Mouse (Mus musculus) embryo, embryonic 10.5 days (tissue): Measurements from ENCODE around the gene Fzd5.
A peak's percentile ranks its signal among the peaks of the same experiment; 100 is the strongest.

Experiments used
- DNase-seq: peaks from one replicate; pipeline ENCODE4 v3.0.0-alpha.2; 2015; ENCODE audit warnings: low spot score

Fzd5 gene

DNA sequence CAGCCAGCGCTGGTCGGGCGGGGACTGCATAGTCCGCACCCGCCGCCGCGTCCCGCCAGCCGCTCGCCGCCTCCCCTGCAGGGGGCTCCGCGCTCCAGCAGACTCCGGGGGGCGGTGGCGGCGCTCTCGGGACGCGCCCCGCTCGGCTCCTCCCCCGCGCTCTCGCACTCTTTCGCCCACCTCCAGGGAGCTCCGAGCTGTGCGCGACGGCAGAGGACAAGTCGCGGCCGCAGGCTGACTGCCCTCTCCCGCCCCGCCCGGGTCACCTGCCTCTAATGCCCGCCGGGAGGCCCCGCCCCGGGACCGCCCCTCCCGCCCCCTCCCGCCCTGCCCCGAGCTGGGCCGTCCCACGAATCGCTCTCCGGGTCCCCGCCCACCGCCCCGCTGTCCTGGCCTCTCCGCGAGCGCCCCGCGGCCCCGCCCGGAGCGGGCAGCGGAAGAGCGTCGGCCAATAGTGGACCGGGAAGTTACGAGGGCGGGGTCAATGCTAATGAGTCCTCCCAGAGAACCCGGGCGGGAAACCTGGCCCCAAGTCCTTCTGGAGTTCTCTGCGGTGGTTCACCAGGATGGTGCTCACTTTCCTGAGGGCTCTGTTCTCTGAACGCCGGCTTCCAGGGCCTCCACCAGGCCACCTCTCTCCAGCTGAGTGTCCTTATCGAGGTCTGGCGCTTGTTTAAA is at the start of gene Fzd5:
Gene Fzd5, minus strand, starts transcription at position 250 of the 678 bp plus-strand sequence.
- peak; percentile 97 for DNase-seq

DNA sequence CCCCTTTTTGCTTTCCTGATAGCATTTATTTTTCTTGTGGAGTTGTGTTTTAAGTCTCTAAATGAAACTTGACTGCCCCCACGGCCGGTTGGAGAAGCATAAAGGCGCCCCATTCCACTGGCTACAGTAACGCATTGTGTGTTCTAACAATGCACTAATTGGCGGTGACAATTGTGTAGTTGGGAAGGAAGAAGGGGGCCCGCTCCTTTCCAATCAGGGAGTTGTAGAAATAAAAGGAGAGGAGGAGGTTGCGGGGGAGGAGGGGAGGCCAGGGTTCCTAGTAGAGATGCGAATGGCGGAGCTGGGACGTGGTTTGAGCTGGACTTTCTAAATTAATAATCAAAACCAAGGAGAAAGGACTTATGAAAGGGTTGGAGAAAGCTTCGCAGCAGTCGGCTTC is 42.3 kb upstream of the Fzd5 start:
- DNase-seq, result peak; percentile 60

DNA sequence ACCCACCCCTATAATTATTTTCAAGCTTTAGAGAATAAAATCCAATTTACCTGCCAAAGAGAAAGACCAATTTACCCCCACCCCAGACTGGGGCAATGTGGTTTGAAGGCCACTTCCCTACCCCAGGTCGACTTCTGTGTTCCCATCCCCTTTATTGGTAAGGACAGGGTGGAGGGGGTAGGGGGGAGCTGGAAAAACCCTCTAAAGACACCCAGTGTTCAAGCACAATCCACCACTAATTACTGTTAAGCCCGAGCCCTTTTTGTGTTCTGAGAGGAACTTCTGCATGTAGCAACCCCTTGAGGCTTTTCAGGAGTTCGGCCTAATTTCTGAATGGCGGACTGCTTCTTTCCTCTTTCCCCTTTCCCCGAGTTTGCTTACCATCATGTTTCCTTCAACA is 41.9 kb upstream of the Fzd5 start:
- DNase-seq, result peak; percentile 40

DNA sequence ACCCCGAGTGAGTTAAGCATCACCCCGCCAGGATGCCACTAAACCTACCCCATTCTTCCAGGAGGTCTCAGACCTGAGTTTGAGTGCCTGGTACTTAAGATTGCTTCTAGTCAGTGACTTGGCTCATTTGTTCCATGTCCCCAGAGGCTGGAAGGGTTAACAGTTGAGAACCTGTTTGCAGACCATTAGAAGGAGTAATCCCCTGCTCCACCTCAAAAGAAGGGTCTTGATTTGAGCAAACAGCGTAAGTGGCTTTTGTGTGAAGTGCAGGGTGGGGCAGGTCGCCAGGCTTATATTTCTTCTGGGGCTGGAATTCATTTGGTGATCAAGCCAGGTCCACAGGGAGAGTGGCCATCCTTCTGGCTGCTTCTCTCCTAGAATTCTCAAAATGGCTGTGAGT is 35.8 kb upstream of the Fzd5 start:
- no peak for DNase-seq

DNA sequence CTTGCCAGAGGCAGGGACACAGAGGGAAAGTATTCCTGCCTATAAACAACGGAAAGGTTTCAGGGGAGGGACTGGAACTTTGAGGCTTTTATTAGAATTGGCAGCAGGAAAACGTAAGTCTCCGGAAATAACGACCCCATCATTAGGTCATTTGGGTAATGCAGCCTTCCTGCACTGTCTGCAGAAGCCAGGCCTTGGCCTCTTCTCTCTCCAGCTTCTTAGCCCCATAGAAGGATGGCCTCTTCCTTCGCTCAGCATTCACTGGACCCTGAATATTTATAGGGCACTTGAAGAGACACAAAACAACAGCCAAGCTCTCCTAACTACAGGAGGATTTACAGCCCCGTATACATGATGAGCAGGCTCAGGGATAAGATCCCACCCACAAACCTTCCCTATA is 32.6 kb upstream of the Fzd5 start:
- peak; percentile 20 for DNase-seq

DNA sequence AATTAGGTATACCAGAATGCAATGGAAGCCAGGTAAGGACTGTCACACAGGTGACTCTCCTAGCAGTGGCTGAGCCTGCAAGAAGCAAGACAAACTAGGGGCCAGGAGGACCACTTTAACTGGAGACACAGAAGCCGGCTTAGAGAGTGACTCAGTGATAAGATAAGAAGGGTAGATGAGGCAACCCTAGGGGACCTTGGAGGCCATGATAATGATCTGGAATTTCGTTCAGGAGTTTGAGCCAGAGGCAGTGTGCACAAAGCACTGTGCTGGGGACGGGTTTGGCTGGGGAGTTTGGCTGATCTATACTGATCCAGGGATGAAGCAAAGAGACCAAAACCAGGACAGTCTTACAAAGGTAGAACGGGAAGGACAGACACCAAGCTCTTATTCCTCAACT is 24.1 kb upstream of the Fzd5 start:
- DNase-seq, result no peak

DNA sequence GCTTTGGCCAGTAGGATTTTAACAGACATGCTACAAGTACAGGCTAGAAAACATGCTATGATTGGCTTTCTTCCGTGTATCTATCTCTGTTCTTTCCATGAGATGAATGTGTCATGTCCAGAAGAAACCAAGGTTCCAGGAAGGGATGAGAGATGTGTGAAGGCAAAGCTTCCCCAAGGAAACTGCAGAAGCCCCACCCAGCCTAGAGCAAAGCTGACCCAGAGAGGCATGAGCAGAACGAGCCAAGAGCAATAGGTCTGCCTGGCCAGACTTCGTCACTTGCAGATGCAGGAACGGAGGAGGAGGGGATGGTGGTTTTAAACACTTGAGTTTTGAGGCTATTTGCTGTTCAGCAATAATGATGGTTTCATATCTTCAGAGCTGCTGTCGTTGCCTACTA is 20.2 kb upstream of the Fzd5 start:
- DNase-seq, result no peak

DNA sequence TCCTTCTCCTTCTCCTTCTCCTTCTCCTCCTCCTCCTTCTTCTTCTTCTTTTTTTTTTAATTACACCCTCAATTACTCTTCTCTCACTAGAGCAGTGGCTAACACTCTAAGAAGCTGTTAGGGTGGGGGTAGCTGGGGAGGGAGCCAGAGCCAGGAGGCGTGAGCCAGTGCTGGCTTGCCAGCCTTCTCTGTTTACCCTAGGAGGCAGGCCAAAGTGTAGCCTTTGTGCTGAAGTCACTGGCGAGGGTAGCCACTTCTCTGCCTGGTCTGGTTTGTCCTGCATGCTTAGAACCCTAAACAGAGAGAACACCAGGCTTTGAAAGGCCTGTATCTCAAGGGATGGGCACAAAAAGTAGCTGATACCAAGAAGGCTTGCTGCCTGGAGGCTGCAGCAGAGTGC is 19.7 kb upstream of the Fzd5 start:
- DNase-seq, result no peak

DNA sequence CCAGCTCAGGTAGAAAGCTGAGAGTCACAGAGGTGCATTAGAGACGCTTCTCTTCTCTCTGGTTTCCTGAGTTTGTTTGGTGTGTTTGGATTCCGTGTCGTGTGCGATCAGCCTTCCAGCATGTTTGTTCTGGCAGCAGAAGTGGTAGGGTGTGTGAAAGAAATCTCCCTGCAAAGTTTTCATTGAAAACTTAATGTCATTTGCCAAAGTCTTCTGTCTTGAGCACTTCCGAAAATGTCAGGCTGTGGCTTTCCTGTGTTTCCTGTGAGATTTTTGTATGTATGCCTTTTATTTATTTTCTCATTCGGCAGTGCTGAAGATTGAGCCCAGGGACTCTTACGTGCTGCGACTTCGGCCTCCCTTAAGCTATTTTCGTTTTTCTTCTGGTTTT is 19.1 kb upstream of the Fzd5 start:
- no peak for DNase-seq

DNA sequence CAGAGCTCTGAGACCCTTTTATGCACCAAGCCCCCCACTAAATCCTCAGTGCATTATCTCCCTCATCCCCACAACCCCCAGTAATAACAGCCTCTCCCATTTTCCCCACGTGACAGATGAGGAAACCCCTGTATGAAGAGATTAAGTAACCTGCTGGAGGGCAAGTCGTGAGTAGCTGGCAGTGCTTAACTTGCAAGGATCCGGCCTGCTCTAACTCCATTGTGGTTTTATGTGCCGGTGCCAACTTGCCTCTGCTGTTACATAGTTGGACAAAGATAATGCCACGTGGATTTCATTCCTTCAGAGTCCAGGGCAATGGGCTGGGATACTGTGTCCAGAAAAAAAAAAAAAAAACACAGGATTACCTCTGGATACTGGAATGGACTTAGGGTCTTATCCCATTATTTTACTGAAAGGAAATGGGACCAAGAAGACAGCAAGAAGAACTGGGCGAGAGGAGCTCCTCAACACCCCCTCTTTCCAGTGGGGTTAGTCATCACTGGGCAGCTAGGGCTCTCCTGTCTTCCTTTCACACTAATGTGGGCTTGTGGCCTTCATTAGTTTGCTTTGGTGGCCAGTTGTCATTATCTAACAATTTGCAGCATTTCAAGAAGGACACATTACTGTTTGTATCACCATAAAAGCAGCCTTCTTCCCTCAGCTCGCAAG is 18.6 kb upstream of the Fzd5 start:
- no peak for DNase-seq

DNA sequence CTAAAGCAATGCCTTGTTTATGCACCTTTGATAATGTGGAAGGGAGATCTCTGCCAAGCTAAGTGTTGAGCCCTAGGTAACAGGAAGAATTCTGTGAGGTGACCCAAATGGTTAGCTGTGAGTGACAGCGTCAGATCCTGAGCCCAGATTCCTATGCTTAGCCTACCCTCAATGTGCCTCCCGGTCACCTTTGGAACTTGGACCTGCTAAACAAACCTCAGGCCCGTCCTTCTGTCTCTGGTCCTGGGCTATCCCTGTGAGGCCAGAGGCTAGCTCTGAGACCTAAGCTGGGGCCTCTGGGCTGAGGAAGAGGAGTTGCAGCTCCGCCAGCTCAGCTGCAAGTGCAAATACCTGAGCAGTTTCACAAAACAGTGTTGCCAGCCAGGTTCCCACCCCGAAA is 17.1 kb upstream of the Fzd5 start:
- DNase-seq, result no peak

DNA sequence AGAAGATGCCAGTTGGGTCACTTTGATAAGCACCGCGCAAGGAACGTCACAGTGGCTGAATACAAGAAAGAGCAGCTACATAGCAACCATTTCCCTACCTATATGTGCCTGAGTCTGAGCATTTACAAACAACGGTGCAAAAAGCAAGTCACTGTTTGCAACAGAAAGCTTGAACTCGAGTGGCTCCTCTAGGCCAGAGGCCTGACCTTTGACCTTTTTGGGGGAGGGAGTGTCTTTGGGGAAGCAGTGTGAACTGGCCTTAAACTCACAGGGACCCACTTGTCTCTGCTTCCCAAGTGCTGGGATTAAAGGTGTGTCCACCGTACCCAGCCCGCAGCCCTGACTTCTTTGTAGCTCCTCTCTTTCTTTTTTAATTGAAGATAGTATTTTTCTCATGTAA is 16.1 kb upstream of the Fzd5 start:
- DNase-seq, result no peak

DNA sequence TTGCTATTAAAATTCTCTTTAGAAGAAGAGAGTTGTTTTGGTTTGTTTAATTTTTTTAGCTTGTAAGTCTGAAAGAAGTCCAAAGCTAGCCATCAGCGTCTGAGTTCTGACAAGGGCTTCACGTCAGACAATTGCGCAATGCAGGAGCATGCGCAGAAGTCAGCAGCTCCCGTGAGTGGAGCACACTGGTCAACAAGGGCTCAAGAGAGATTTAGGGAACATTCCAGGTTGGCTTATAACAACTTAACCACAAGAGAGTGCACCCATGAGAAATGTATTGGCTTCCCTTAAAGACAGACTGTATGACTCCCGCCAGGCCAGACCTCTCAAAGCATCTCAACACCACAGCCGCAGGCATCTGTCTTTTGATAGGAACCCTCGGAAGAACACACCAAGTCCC is 15.6 kb upstream of the Fzd5 start:
- no peak for DNase-seq

DNA sequence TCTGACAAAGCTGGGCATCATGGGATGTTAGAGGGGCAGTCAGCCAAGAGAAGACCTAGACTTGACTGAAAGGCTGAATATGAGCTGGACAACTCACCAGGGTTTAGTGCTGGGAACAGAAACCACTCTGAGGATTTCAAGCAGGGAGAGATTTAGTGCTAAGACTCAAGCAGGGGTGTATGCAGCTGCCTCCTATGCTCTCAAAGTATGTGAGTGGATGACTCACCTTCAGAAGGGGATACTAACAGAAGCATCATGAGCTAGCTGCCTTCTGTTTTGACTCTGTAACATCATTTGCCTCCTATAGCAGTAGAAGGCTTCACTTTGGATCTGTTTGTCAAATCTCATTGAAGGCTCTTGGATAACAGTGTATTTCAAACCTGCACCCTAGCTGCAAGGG is 7.1 kb upstream of the Fzd5 start:
- DNase-seq, result no peak

DNA sequence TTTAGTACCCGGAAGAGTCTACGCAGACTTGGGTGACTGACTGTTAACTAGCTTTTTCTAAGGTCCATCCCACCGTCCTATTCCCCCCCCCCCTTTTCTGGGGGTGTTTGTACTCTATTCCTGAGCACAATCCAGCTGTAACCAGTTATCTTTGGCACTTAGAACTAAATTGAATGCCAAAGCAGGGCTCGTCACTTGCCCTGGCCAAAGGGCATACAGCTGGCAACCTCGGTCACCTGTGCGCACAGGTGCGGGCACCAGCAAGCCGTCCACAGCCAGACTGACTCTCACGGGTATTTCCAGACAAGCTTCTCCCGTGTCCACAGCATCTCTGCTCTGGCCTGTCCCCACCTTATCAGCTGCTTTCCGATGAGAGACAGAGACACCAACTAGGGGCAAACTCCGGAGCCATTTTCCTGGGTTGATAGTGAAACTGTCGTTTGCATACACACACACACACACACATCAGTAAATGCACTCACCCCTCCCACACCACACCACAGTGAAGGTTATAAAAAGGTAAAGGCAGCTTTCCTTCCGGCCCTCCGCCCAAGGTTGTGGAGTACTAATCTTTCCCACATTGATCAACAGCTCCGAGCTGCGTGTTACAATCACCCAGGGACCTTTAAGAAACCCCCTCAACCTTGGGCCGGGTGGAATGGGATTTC is 5.3 kb upstream of the Fzd5 start:
- no peak for DNase-seq

DNA sequence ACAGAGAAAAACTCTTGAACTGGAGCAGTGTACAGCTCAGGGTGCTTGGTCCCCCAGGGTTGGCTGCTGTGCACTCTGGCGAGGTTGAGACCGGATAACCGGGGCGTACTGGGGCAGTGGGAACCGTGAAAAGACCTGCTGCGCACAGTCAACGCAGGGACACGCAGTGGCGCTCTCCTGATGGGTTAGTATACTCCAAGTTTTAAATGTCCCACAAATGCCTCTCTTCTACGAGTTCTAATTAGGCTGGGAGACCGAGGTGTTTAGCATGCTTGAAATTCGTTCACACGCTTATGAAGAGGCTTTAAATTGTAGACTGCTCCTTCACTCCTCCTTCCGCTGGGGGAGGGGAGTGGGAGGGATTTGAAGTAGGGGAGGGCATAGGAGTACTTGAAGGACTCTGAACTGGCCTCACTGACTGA is 1.1 kb upstream of the Fzd5 start:
- peak; percentile 78 for DNase-seq

DNA sequence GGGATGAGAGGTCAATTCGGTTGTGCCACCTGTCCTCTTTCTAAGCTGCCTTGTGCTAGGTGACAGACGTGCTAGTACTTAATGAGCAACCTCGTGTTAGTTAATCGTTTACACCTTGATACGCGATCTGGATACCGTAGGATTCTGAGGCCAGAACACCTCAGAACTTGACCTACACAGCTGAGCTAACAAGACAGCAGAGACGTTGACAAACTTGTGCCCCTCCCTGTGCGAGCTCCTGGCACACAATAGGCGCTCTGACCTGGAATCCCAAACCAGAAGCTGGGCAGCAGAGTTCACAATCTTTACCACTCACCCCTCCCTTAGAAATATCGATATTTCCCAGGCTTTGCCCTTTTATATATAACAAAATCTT is 617 bp upstream of the Fzd5 start:
- peak; percentile 63 for DNase-seq

DNA sequence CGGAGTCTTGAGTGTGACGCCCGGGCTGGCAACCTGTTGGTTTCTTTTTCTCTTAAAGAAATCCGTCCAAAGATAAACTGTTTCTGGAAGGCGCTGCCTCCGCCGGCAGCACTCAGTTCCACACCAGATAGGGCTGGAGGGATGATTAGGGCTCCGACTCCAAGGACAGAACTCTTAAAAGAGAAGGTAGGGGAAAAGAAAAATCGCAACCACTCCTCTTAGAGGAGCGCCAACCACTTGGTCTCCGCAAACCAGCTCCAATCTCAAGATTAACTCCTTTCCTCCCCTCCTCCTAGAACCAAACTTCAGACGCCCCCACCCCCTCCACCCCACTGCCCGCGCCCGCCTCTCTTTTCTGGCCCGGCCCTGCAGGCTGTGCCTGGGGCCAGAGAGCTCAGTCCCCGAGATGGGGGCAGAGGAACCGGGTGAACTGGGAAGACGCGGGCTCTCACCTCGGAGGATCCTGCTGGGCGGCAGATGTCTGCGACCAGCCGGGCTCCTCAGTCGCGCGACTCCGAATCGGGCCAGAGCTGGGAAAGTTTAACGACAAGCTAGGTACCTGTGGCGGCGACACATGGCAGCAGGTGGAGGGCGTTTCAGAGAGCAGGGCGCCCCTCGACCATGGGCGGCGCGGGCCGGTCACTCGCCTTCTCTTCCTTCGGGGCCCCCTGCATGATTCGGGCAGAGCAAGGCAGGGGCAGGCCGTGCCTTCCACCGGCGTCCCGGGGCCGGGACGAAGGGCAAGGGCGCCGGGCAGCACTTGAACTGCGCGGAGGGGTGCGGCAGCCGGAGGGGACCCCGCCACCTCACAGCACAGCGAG is 660 bp downstream of the Fzd5 start:
- peak; percentile 43 for DNase-seq

DNA sequence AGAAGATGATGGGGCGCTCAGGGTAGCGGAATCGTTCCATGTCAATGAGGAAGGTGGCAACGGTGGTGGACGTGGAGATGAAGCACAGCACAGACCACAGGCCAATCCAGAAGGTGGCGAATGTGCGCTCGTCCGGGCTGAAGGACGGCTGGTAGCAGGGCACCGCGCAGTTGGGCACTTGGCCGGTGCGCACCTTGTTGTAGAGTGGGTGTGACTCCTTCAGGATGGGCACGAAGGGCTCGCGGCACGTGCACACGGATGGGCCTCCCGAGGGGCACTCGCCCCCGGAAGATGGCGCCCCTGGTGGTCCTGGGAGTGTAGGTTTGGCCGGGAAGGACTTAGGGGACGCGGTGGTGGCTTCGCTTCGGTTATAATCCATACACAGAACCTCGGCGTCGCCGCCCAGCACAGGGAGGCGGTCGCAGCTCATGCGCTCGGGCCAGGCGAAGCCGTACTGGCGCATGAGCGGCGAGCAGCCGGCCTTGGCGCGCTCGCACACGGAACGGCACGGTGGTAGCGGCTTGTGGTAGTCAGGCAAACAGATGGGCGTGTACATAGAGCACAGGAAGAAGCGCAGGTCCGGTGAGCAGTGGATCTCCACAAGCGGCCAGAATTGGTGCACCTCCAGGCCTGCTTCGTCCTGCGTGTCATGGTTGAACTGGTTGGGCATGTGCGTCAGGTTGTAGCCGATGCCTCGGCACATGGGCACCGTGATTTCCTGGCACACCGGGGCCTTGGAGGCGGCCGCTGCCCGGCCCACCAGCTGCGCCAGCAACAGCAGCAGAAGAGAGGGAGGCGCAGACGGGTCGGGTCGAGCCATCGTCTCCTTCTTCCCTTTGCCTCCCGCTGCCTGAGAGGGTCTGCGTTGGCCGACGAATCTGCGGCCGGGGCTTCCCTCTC is 1.5 kb downstream of the Fzd5 start:
- peak; percentile 75 for DNase-seq

DNA sequence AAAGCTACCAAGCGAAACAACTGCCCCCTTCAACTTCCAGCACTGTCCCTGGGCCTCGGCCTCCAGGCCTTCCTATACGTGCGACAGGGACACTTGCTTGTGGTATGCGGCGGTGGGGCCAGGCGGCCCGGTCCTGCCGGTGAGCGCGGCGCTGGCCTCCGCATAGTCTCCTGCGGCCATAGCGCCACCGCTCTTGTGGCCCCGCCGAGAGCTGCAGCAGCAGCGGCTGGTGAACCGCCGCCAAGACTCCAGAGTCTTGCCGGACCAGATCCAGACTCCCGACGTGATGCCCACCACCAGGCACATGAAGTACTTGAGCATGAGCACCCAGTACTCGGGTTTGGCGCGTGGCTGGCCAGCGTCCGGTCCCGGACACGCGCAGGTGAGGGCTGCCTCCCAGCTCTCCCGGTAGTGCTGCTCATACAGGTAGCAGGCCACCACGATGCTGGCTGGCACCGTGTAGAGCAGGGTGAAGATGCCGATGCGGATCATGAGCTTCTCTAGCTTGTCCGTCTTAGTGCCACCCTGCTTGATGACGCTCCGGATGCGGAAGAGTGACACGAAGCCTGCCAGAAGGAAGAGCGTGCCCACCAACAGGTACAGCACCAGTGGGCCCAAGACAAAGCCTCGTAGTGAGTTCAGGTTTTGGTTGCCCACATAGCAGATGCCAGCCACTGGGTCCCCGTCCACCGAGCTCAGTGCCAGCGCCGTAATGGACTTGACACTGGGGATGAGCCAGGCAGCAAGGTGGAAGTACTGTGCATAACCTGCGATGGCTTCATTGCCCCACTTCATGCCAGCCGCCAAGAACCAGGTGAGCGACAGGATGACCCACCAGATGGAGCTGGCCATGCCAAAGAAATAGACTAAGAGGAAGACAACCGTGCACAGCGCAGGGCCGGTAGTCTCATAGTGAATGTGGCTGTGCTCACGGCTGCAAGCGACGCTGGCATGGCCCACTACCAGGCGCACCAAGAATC is 2.5 kb downstream of the Fzd5 start:
- peak; percentile 72 for DNase-seq
